Mouse (Mus musculus) testis, adult 2 months (tissue): ENCODE measurements around the gene Triml1. TPM values are rescaled to one million over a fixed set of nuclear protein-coding genes. Genes with fewer than 3 reads are reported as not detected.

ENCODE experiments used
- H3K27ac ChIP-seq: fragments of 200-500 bp; 2 replicates; pipeline ENCODE4 v1.5.1; 2012; ENCODE audit warnings: low read depth, low read length; ENCODE audit not compliant: control insufficient read depth, insufficient read depth
- H3K27me3 ChIP-seq: fragments of 200-500 bp; 2 replicates; pipeline ENCODE4 v1.6.1; 2012; ENCODE audit warnings: mild to moderate bottlenecking, low read length, moderate library complexity; ENCODE audit not compliant: control insufficient read depth, insufficient read depth
- H3K36me3 ChIP-seq: fragments of 200-500 bp; 2 replicates; pipeline ENCODE4 v1.6.1; 2012; ENCODE audit warnings: mild to moderate bottlenecking, low read length; ENCODE audit not compliant: control insufficient read depth, insufficient read depth
- H3K4me1 ChIP-seq: fragments of 200-500 bp; 2 replicates; pipeline ENCODE4 v1.6.1; 2012; ENCODE audit warnings: low read length; ENCODE audit not compliant: control insufficient read depth, insufficient read depth
- H3K4me3 ChIP-seq: fragments of 200-500 bp; 2 replicates; pipeline ENCODE4 v1.5.1; 2012; ENCODE audit warnings: low read depth, mild to moderate bottlenecking, low read length, moderate library complexity, mixed read lengths; ENCODE audit not compliant: control insufficient read depth
- CTCF ChIP-seq: fragments of 200-500 bp; IDR thresholded peaks from 2 replicates; pipeline ENCODE4 v1.5.1; 2012; ENCODE audit warnings: low read depth, mild to moderate bottlenecking, inconsistent platforms, low read length, moderate library complexity; ENCODE audit not compliant: control insufficient read depth, insufficient read depth, insufficient replicate concordance
- POLR2A ChIP-seq: fragments of 200-500 bp; IDR thresholded peaks from 2 replicates; pipeline ENCODE4 v1.6.1; 2012; ENCODE audit warnings: low read depth, mild to moderate bottlenecking, inconsistent platforms, low read length, moderate library complexity; ENCODE audit not compliant: control insufficient read depth
- polyA plus RNA-seq: library from polyadenylated mRNA; depleted of rRNA; stranded (reverse); fragments of >200 nt; gene quantifications from 2 replicates; pipeline ENCODE4 v1.2.3, GENCODE M21; 2012; rRNA removed

Triml1 gene
- polyA plus RNA-seq: 28.7 and 36.2 TPM in 2 replicates

DNA sequence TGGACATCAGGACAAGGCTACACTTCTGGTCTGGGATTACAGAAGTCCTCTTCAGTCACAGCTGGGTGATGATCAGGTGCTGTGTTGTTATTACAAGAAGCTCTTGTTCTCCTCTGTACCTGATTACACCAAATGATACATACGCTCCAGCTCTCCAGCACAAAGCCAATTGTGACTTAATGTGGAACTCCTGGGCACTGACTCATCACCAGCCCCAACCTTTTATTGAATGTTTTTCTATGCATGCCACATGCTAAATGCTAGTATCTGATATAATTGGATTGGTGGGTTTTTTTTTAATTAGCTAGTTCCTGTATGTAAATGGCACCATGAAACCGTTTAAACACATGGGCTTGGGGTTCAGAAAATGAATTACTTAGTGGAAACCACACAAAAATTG is at the start of gene Triml1:
TSS of gene Triml1 (minus strand) at position 101 of the 400 bp plus-strand sequence.
- Histone ChIP-seq H3K4me1 (no peaks in the 10 kb centered on the region), H3K36me3 (no peaks in the 10 kb centered on the region), H3K27me3 (no peaks in the 10 kb centered on the region), H3K27ac (0 out of 2 replicates have a peak within 1 kb of the TSS, but pooled peaks have one; percentile 26), H3K4me3 (peak within 1 kb of the TSS; percentile 81)
- TF ChIP-seq CTCF (no peak), POLR2A (no peak)

DNA sequence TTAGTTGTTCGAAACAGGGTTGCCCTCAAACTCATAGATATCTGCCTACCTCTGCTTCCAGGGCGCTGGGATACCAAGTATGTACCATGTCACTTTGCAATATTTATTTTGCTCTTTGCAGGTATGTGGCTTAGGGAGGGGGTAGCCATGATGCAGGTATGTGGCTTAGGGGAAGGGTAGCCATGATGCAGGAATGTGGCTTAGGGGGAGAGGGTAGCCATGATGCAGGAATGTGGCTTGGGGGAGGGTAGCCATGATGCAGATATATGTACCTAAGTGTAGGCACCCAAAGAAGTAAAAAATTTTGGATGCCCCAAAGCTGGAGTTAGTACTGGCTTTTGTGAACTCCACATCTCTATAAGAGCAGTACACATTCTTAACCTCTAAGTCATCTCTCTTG is 41.0 kb upstream of the Triml1 start:
- H3K36me3 ChIP-seq: no peaks in the 10 kb centered on the region
- H3K27ac ChIP-seq: no peak overlapping the region
- H3K27me3 ChIP-seq: no peaks in the 10 kb centered on the region
- H3K4me3 ChIP-seq: no peak overlapping the region
- H3K4me1 ChIP-seq: no peaks in the 10 kb centered on the region
- no peak for TF ChIP-seq POLR2A
- no peak for TF ChIP-seq CTCF

DNA sequence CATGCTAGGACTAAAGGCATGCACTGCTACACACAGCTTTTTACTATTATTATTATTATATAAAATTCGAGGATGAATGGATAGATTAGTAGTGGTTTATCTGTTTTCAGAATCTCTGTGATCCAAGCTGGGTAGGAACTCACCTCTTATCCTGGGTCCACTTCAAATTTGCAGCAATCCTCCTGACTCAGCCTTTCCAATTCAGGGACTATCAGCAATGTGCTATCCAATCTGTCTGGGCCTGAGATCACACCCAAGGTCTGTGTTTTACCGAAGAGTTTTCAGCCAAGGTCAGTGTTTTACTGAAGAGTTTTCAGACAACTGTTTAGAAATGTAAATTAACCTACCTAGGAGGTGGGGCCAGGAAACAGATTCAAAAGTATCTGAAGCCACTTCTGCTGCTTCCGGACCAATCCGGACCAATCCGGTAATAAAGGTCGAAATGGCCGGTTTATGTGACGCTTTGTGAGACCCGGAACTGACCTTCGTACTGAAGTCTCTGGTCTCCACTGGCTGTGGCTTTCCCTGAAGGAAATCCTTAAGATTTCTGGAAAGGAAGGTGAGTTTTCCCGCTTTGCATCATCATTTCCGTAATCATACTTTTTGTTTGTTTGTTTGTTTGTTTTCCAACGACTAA is 38.9 kb upstream of the Triml1 start, which contains the start of gene Triml2:
TSS of gene Triml2 (plus strand) at position 488 of the 637 bp plus-strand sequence.
- Histone ChIP-seq H3K4me3 (peak within 1 kb of the TSS; percentile 11), H3K27ac (no peak within 1 kb of the TSS)
- TF ChIP-seq POLR2A (no peak), CTCF (no peak)

DNA sequence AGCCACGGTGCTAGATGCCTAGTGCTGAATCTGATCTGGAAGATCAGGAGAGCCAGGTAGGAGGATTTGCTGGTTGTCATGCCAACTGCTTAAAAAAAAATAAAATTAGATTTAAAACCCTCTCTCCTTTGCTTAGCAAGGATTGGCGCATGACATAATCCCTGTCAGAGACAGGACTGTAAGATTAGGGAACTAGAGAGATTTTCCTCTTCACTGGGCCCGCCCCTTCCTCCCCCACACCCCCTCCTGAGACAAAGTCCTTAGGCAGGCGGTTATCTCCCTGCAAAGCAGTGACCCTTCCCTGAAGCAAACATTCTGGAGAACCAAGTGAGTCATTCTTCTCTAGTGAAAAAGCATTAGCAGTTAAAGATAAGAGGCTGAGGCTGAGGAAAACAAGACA is 37.9 kb upstream of the Triml1 start:
- Histone ChIP-seq H3K36me3 (no peaks in the 10 kb centered on the region), H3K27me3 (no peaks in the 10 kb centered on the region), H3K4me1 (no peaks in the 10 kb centered on the region), H3K4me3 (no peak overlapping the region), H3K27ac (no peak overlapping the region)
- TF ChIP-seq POLR2A (no peak), CTCF (no peak)

More for the DNA sequence above, 38.9 kb upstream of the Triml1 start, which contains the start of gene Triml2:
- Histone ChIP-seq H3K4me1 (no peaks in the 10 kb centered on the region), H3K27me3 (no peaks in the 10 kb centered on the region), H3K36me3 (no peaks in the 10 kb centered on the region)

DNA sequence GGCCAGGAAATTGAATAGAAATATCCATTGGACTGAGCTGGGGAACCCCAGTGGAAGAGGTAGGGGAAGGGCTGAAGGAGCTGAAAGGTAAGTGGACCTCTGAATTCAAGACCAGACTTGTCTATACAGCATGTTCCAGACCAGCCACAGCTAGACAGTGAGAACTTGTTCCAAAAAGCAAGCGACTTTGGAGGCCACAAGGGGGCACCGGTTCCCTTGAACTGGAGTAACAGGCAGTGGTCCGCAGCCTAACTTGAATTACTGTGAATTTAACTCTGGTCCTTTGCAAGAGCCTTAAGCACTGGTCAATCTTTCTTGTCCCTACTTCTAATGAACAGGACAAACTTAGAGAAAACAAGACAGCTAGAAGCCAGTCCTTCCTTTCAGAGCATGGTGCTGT is 37.0 kb upstream of the Triml1 start:
- TF ChIP-seq CTCF: 0 out of 2 replicates have a peak, but pooled peaks have one; percentile 12
- TF ChIP-seq POLR2A: no peak
- Histone ChIP-seq H3K4me3 (no peak overlapping the region), H3K27me3 (no peaks in the 10 kb centered on the region), H3K27ac (no peak overlapping the region), H3K36me3 (no peaks in the 10 kb centered on the region), H3K4me1 (no peaks in the 10 kb centered on the region)

DNA sequence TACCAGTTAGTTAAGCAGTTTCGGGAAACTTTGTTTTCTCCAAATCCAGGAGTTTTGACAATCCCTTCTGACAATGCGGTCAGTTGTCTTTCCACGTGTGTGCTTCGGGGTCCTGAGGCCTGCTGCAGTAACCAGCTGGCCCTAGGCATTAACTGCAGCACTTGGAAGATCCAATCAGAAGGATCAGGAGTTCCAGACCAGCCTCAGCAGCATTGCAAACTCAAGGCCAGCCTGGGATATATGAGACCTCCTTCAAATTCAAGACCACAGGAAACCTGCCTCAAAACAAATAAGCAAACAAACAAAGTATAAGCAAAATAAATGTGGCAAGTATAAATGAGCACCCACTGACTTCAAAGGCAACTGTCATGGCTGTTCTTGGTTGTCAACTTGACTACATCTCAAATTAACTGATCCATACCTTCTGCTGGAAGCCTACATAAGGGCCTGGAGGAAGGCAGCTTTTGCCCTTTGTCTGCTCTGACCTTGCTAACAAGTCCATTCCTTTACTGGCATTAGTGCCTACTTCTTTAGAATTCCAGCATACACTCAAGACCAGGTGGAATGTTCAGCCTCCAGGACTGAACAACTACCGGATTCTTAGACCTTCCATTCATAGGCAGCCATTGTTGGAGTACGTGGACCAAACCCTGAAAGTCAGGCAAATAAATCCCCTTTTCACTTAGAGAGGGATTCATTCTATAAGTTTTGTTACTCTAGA is 35.6 kb upstream of the Triml1 start:
- Histone ChIP-seq H3K36me3 (no peaks in the 10 kb centered on the region), H3K27me3 (no peaks in the 10 kb centered on the region), H3K4me3 (no peak overlapping the region), H3K4me1 (no peaks in the 10 kb centered on the region), H3K27ac (no peak overlapping the region)
- TF ChIP-seq CTCF (no peak), POLR2A (no peak)

DNA sequence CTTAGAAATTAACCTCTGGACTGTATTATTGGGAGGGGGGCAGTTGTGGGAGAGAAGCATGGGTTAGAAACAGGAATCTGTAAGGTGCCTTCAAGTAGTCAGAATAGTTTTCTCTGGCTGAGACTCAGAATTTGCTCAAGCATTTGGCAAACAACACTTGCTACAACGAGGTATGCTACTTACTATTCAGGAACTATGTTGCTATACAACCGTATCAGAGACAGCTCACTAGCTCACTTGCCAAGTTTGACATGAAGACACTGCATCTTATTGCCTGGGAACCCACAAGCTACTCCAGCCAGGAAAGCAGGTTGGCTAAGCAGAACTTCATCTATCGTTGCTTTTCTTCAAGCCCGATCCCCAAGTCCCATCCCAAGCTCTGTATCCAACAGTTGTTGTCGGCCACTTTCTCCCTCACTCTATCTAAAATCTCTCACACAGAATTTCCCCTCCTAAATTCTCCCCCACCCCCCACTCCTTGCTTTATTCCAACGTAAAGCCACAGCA is 28.0 kb upstream of the Triml1 start:
- Histone ChIP-seq H3K36me3 (no peaks in the 10 kb centered on the region), H3K4me3 (no peak overlapping the region), H3K4me1 (no peaks in the 10 kb centered on the region), H3K27me3 (no peaks in the 10 kb centered on the region), H3K27ac (no peak overlapping the region)
- TF ChIP-seq POLR2A: no peak
- no peak for TF ChIP-seq CTCF
